Mouse (Mus musculus): Measurements from ENCODE around the gene Trim28. TPM values are rescaled to one million over a fixed set of nuclear protein-coding genes. Genes with fewer than 3 reads are reported as not detected.

Trim28 gene
- polyA plus RNA-seq, 1 experiment from 2014 or later: 224 TPM

DNA sequence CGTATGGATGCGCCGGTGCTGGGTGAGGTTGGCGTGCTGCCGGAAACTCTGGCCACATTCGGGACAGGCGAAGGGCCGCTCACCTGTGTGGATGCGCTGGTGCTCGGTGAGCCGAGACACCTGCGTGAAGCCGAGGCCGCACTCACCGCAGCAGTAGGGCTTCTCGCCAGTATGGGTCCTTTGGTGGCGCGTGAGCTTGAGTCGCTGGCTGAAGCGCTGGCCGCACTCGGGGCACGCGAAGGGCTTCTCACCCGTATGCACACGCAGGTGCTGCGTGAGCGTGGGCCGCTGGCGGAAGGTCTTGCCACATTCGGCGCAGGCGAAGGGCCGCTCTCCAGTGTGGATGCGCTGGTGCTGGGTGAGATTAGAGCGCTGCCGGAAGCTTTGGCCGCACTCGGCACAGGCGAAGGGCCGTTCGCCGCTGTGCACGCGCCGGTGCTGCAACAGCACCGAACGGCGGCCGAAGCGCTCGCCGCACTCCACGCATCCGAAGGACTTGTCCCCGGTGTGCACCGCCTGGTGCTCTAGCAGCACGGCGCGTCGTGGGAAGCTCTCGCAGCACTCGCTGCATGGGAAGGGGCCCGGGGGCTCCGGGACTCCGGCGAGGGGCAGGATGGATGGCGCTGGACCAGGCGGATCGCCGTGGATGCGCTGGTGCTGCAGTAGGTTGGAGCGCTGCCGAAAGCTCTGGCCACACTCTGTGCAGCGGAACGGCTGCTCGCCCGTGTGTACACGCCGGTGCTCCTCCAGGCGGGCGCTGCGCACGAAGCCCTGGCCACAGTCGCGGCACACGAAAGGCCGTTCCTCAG is 44.7 kb downstream of the Trim28 start:
- WGBS: 5% methylated on average over 83 of the region's 88 CpGs

DNA sequence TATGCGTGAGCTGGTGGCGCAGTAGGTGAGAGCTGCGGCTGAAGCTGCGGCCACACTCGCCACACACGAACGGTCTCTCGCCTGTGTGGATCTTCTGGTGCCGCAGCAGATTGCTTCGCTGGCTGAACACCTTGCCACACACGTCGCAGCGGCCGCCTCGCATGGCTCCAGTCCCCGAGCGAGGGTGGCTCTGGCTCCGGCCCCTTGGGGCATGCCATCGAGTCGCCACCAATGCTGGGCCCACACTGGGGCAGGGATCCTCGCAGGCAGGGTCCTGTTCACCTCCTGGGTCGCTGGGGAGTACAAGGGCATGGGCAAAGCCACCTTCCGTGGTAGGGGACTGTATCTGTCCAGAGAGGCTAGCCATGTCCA is 45.3 kb downstream of the Trim28 start:
- Histone ChIP-seq H3K9ac (ENCODE audit: low read length) (peak overlapping the region; percentile 70), H3K4me3 (ENCODE audit: control insufficient read depth in 1 of 2, insufficient read depth in 1 of 2, low read depth in 1 of 2, low read length in 2 of 2) (peak overlapping the region; percentile 37 to 48), H3K27me3 (ENCODE audit: control insufficient read depth, insufficient read depth, low read length) (peaks cover 34% of the 10 kb centered on the region), H3K27ac (replicated peaks in 1 of 2; ENCODE audit: control insufficient read depth in 1 of 2, insufficient read depth in 1 of 2, low read depth in 2 of 2, low read length in 2 of 2) (no peak overlapping the region), H3K9me3 (ENCODE audit: control insufficient read depth, low read length) (0 out of 2 replicates have a peak, but pooled peaks cover 2% of the 10 kb centered on the region), H3K4me2 (ENCODE audit: low read length) (peak overlapping the region; percentile 93), H3K4me1 (ENCODE audit: control insufficient read depth in 2 of 2, insufficient read depth in 2 of 2, low read length in 2 of 2) (peaks cover 5 to 12% of the 10 kb centered on the region in 2 experiments; a peak in 2 of 4 replicates), H3K36me3 (ENCODE audit: control insufficient read depth, insufficient read depth, low read length) (no peaks in the 10 kb centered on the region)
- no peak for ATAC-seq (ENCODE audit: insufficient number of reproducible peaks, insufficient read depth, low FRiP score, low read depth)
- 6% methylated on average over 23 of the region's 23 CpGs for WGBS

More for the DNA sequence above, 44.7 kb downstream of the Trim28 start:
- Histone ChIP-seq H3K4me3 (ENCODE audit: control insufficient read depth in 1 of 2, insufficient read depth in 1 of 2, low read depth in 1 of 2, low read length in 2 of 2) (peak overlapping the region; percentile 37 to 48), H3K9ac (ENCODE audit: low read length) (peak overlapping the region; percentile 70), H3K4me1 (ENCODE audit: control insufficient read depth in 2 of 2, insufficient read depth in 2 of 2, low read length in 2 of 2) (peaks cover 9 to 18% of the 10 kb centered on the region in 2 experiments), H3K27ac (replicated peaks in 1 of 2; ENCODE audit: control insufficient read depth in 1 of 2, insufficient read depth in 1 of 2, low read depth in 2 of 2, low read length in 2 of 2) (no peak overlapping the region), H3K27me3 (ENCODE audit: control insufficient read depth, insufficient read depth, low read length) (peaks cover 34% of the 10 kb centered on the region), H3K9me3 (ENCODE audit: control insufficient read depth, low read length) (0 out of 2 replicates have a peak, but pooled peaks cover 2% of the 10 kb centered on the region), H3K36me3 (ENCODE audit: control insufficient read depth, insufficient read depth, low read length) (no peaks in the 10 kb centered on the region), H3K4me2 (ENCODE audit: low read length) (peak overlapping the region; percentile 93)
- no peak; the same call in 1 of the 2 replicates for ATAC-seq (ENCODE audit: insufficient number of reproducible peaks, insufficient read depth, low FRiP score, low read depth)

DNA sequence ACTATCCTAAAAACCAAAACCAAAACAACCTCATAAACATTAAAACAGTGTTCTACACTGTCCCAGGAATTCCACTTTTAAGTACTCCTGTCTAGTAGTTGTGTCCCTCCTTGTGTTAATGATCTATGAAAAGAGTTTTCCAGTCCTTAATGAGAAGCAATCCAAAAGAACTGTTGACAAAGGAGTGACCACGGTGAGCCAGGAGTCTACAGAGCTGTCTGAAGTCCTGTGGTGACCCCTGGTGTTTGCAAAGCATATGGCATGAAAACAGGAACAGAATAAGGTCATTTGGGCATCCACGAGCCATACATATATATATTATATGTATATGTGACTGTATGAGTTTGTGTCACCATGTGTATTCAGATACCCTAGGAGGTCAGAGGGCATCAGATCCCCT is 47.2 kb downstream of the Trim28 start:
- no peak overlapping the region for H3K4me3 ChIP-seq (ENCODE audit: control insufficient read depth in 1 of 2, insufficient read depth in 1 of 2, low read depth in 1 of 2, low read length in 2 of 2)
- H3K4me2 ChIP-seq (ENCODE audit: low read length): no peak overlapping the region
- 0 out of 2 replicates have a peak, but pooled peaks cover 2% of the 10 kb centered on the region for H3K36me3 ChIP-seq (ENCODE audit: control insufficient read depth, insufficient read depth, low read length)
- peaks cover 5 to 9% of the 10 kb centered on the region in 2 experiments; a peak in 2 of 4 replicates for H3K4me1 ChIP-seq (ENCODE audit: control insufficient read depth in 2 of 2, insufficient read depth in 2 of 2, low read length in 2 of 2)
- peaks cover 34% of the 10 kb centered on the region for H3K27me3 ChIP-seq (ENCODE audit: control insufficient read depth, insufficient read depth, low read length)
- 0 out of 2 replicates have a peak, but pooled peaks cover 2% of the 10 kb centered on the region for H3K9me3 ChIP-seq (ENCODE audit: control insufficient read depth, low read length)
- H3K27ac ChIP-seq (replicated peaks in 1 of 2; ENCODE audit: control insufficient read depth in 1 of 2, insufficient read depth in 1 of 2, low read depth in 2 of 2, low read length in 2 of 2): no peak overlapping the region
- ATAC-seq (ENCODE audit: insufficient number of reproducible peaks, insufficient read depth, low FRiP score, low read depth): no peak
- WGBS: 6% methylated on average over 2 of the region's 2 CpGs
- H3K9ac ChIP-seq (ENCODE audit: low read length): no peak overlapping the region

DNA sequence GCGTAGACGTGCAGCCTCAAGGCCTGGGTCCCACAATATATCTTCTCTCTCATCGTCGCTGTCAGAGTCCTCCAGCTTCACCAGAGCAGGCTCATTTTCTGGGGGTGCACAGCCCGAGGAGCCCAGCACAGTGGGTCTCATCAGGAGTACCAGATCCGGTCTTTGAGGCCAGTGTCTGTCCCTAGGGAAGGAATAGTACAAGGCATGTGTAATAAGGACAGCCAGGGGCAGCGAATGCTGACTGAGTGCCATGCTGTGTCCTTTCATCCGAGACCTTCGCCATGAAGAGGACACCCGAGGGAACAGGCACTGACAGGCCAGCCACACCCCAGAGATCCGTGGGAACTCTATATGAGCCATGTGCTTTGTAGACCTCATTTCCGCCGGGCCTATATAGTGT is 54.1 kb downstream of the Trim28 start:
- H3K9ac ChIP-seq (ENCODE audit: low read length): no peak overlapping the region
- no peak for ATAC-seq (ENCODE audit: insufficient number of reproducible peaks, insufficient read depth, low FRiP score, low read depth)
- peaks cover 0 to 4% of the 10 kb centered on the region in 2 experiments; a peak in 1 of 4 replicates for H3K4me1 ChIP-seq (ENCODE audit: control insufficient read depth in 2 of 2, insufficient read depth in 2 of 2, low read length in 2 of 2)
- H3K27ac ChIP-seq (replicated peaks in 1 of 2; ENCODE audit: control insufficient read depth in 1 of 2, insufficient read depth in 1 of 2, low read depth in 2 of 2, low read length in 2 of 2): no peak overlapping the region
- no peak overlapping the region for H3K4me3 ChIP-seq (ENCODE audit: control insufficient read depth in 1 of 2, insufficient read depth in 1 of 2, low read depth in 1 of 2, low read length in 2 of 2)
- H3K4me2 ChIP-seq (ENCODE audit: low read length): no peak overlapping the region
- 89% methylated on average over 13 of the region's 13 CpGs for WGBS
- H3K9me3 ChIP-seq (ENCODE audit: control insufficient read depth, low read length): no peaks in the 10 kb centered on the region
- 0 out of 2 replicates have a peak, but pooled peaks cover 4% of the 10 kb centered on the region for H3K36me3 ChIP-seq (ENCODE audit: control insufficient read depth, insufficient read depth, low read length)
- no peaks in the 10 kb centered on the region for H3K27me3 ChIP-seq (ENCODE audit: control insufficient read depth, insufficient read depth, low read length)

DNA sequence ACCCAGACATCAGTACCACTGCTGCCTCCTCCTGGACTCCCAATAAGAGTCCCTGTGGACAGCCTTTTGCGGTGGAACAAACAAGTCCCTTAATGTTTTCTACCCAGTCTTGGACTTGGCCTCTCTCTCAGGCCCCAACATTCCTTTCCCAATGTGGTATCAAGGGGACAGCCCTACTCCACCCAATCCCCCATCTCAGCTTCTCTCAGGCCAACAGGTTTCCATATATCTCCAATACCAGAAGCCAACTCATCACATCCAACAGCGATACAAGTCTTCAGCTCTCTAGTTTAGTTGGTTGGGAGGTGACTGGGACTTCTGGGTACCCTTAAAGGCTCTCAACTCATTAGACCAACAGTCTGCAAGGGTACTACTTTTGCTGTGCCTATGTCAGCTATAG is 54.6 kb downstream of the Trim28 start:
- H3K36me3 ChIP-seq (ENCODE audit: control insufficient read depth, insufficient read depth, low read length): 0 out of 2 replicates have a peak, but pooled peaks cover 4% of the 10 kb centered on the region

DNA sequence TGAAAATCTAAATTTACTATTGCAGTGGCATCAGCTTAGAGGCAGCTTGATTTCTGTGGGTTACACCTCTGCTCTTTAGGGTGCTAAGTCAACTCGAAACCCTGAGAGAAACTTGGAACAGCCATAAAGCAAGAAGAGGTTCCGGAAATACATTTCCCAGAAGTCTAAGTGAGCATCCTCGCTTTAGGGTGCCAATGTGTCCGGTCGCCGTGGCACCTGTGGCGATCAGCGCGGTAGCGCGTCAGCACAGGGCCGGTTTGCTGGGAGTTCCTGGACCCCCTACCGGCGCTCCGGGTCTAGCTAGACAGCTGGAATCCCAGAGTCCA is 55.0 kb downstream of the Trim28 start:
- H3K4me3 ChIP-seq (ENCODE audit: control insufficient read depth in 1 of 2, insufficient read depth in 1 of 2, low read depth in 1 of 2, low read length in 2 of 2): peak overlapping the region; percentile 64 to 92
- H3K9me3 ChIP-seq (ENCODE audit: control insufficient read depth, low read length): no peaks in the 10 kb centered on the region
- H3K36me3 ChIP-seq (ENCODE audit: control insufficient read depth, insufficient read depth, low read length): 0 out of 2 replicates have a peak, but pooled peaks cover 4% of the 10 kb centered on the region
- H3K4me1 ChIP-seq (ENCODE audit: control insufficient read depth in 2 of 2, insufficient read depth in 2 of 2, low read length in 2 of 2): peaks cover 0 to 4% of the 10 kb centered on the region in 2 experiments; a peak in 1 of 4 replicates
- WGBS: 3% methylated on average over 15 of the region's 15 CpGs
- no peak for ATAC-seq (ENCODE audit: insufficient number of reproducible peaks, insufficient read depth, low FRiP score, low read depth)
- H3K27me3 ChIP-seq (ENCODE audit: control insufficient read depth, insufficient read depth, low read length): no peaks in the 10 kb centered on the region
- peak overlapping the region; percentile 77 for H3K9ac ChIP-seq (ENCODE audit: low read length)
- H3K4me2 ChIP-seq (ENCODE audit: low read length): peak overlapping the region; percentile 69
- peak overlapping the region in 1 of 2 experiments; percentile 80; a peak in 2 of 4 replicates for H3K27ac ChIP-seq (replicated peaks in 1 of 2; ENCODE audit: control insufficient read depth in 1 of 2, insufficient read depth in 1 of 2, low read depth in 2 of 2, low read length in 2 of 2)

More for the DNA sequence above, 54.6 kb downstream of the Trim28 start:
- Histone ChIP-seq H3K9me3 (ENCODE audit: control insufficient read depth, low read length) (no peaks in the 10 kb centered on the region), H3K9ac (ENCODE audit: low read length) (no peak overlapping the region), H3K27me3 (ENCODE audit: control insufficient read depth, insufficient read depth, low read length) (no peaks in the 10 kb centered on the region), H3K4me3 (ENCODE audit: control insufficient read depth in 1 of 2, insufficient read depth in 1 of 2, low read depth in 1 of 2, low read length in 2 of 2) (peak overlapping the region in 1 of 2 experiments; percentile 64; a peak in 2 of 4 replicates), H3K4me1 (ENCODE audit: control insufficient read depth in 2 of 2, insufficient read depth in 2 of 2, low read length in 2 of 2) (peaks cover 0 to 4% of the 10 kb centered on the region in 2 experiments; a peak in 1 of 4 replicates), H3K4me2 (ENCODE audit: low read length) (peak overlapping the region; percentile 69), H3K27ac (replicated peaks in 1 of 2; ENCODE audit: control insufficient read depth in 1 of 2, insufficient read depth in 1 of 2, low read depth in 2 of 2, low read length in 2 of 2) (no peak overlapping the region)
- WGBS: 95% methylated on average over 2 of the region's 2 CpGs
- no peak for ATAC-seq (ENCODE audit: insufficient number of reproducible peaks, insufficient read depth, low FRiP score, low read depth)

DNA sequence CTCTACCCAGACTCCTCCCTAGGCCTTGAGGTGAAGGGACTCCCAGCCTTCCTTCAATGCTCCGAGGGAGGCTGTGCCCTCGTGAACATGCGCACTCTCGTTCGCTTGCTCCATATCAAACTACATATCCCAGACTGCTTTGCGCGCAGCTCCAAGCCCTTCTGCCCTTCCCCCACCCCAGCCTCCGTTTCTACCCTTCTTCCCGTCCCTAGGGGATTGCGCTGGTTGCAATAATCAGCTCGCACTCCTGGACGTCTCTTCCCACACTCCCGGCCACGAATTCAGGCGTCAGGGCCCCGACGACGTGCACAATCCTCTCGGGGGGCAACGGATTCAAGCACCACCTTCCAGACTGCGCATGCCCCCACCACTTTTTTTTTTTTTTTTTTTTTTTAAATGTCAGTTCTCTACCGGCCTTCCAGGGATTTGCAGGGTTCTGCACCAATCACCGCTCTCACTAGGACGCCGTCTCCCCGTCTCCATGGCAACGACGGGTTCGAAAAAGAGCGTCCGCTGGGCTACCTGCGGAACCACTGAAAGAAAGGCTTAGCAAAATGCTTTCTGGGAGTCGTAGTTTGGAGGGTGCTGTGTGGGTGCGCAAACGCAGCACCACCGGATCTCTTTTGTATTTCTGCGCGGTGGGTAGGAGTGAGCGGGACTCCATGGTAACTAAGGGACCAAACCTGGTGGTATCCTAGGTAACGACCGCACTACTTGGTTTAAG is 55.5 kb downstream of the Trim28 start, which contains the start of gene Mzf1:
Mzf1 (minus strand) TSS at position 478 of the 724 bp plus-strand sequence.
- Histone ChIP-seq H3K4me3 (ENCODE audit: control insufficient read depth in 1 of 2, insufficient read depth in 1 of 2, low read depth in 1 of 2, low read length in 2 of 2) (peak within 1 kb of the TSS; percentile 64 to 92), H3K4me1 (ENCODE audit: control insufficient read depth in 2 of 2, insufficient read depth in 2 of 2, low read length in 2 of 2) (peaks cover 0 to 4% of the 10 kb centered on the region in 2 experiments; a peak in 1 of 4 replicates), H3K4me2 (ENCODE audit: low read length) (peak within 1 kb of the TSS; percentile 69), H3K9ac (ENCODE audit: low read length) (peak within 1 kb of the TSS; percentile 77), H3K27ac (replicated peaks in 1 of 2; ENCODE audit: control insufficient read depth in 1 of 2, insufficient read depth in 1 of 2, low read depth in 2 of 2, low read length in 2 of 2) (peak within 1 kb of the TSS; percentile 80 to 90), H3K36me3 (ENCODE audit: control insufficient read depth, insufficient read depth, low read length) (0 out of 2 replicates have a peak, but pooled peaks cover 4% of the 10 kb centered on the region), H3K9me3 (ENCODE audit: control insufficient read depth, low read length) (no peaks in the 10 kb centered on the region), H3K27me3 (ENCODE audit: control insufficient read depth, insufficient read depth, low read length) (no peaks in the 10 kb centered on the region)
- under 1% methylated on average over 41 of the region's 41 CpGs for WGBS
- peak; percentile 93 for ATAC-seq (ENCODE audit: insufficient number of reproducible peaks, insufficient read depth, low FRiP score, low read depth)

All from heart, embryonic 14.5 days (tissue).